In genomic region chr13:100786414-100786867, GRCm38 (mm10) we compare ENCODE assay signal across 8 mouse cellular contexts. TPM values are rescaled to one million over a fixed set of nuclear protein-coding genes. Genes with fewer than 3 reads are reported as not detected.
A peak's percentile ranks its signal among the peaks of the same experiment; 100 is the strongest.
DNase-seq lines count a peak whose midpoint lies in the region; ATAC-seq and TF ChIP-seq lines count a peak whose summit lies in the region.

Gene Ccnb1, minus strand, starts transcription at chr13:100786570.

- H3K9me3 ChIP-seq in ES-E14 (ENCODE audit: control insufficient read depth, insufficient read depth, low read depth, low read length): no peaks in the 10 kb centered on the region
- no peaks in the 10 kb centered on the region for H3K9me3 ChIP-seq in forebrain, embryonic 16.5 days (ENCODE audit: control insufficient read depth, low read length)
- no peaks in the 10 kb centered on the region for H3K9me3 ChIP-seq in lung, embryonic 15.5 days

- ATAC-seq in forebrain, embryonic 16.5 days: peak; percentile 99
- peak; percentile 98 for ATAC-seq in lung, embryonic 15.5 days (ENCODE audit: borderline replicate concordance, extremely low read depth, low FRiP score, low TSS enrichment)

- H3K36me3 ChIP-seq in ES-E14 (ENCODE audit: control insufficient read depth, insufficient read depth, low read length, poor library complexity, severe bottlenecking): peaks cover 35% of the 10 kb centered on the region
- H3K36me3 ChIP-seq in forebrain, embryonic 16.5 days (ENCODE audit: control insufficient read depth, insufficient read depth): no peaks in the 10 kb centered on the region
- H3K36me3 ChIP-seq in lung, embryonic 15.5 days: peaks cover 20% of the 10 kb centered on the region

- DNase-seq in ES-E14 (ENCODE audit: low read depth, low spot score): peak; percentile 95
- peak; percentile 86 for DNase-seq in cerebellum, adult 11-12 months
- peak; percentile 95 for DNase-seq in heart, postnatal 4 days
- DNase-seq in layer of hippocampus, adult 8-10 months (ENCODE audit: low spot score in 2 of 2): peak; percentile 72 to 81
- peak; percentile 85 for DNase-seq in ovary, adult 18-20 months (ENCODE audit: low spot score)
- peak; percentile 95 for DNase-seq in thymus, postnatal 0 days (ENCODE audit: low spot score)

- H3K4me3 ChIP-seq in ES-E14 (ENCODE audit: insufficient read depth in 1 of 2, low read depth in 1 of 2, low read length in 2 of 2, poor library complexity in 1 of 2, severe bottlenecking in 1 of 2): peak within 1 kb of the TSS; percentile 91 to 98
- peak within 1 kb of the TSS; percentile 68 for H3K4me3 ChIP-seq in forebrain, embryonic 16.5 days (replicated peaks; ENCODE audit: low read length)
- peak within 1 kb of the TSS; percentile 90 for H3K4me3 ChIP-seq in lung, embryonic 15.5 days

- in situ Hi-C loops in ES-E14 (cut with MboI; ENCODE audit: low sequenced_read_pairs in 2 of 2, unreplicated experiment in 2 of 2): no loop called here

- H3K27me3 ChIP-seq in forebrain, embryonic 16.5 days (replicated peaks; ENCODE audit: control insufficient read depth, insufficient read depth, low read length): no peaks in the 10 kb centered on the region
- H3K27me3 ChIP-seq in lung, embryonic 15.5 days: no peaks in the 10 kb centered on the region

- peak within 1 kb of the TSS; percentile 100 for H3K9ac ChIP-seq in ES-E14 (ENCODE audit: insufficient read depth, low read depth, low read length, poor library complexity, severe bottlenecking)
- peak within 1 kb of the TSS; percentile 57 for H3K9ac ChIP-seq in forebrain, embryonic 16.5 days (replicated peaks; ENCODE audit: low read depth, low read length)
- peak within 1 kb of the TSS; percentile 88 for H3K9ac ChIP-seq in lung, embryonic 15.5 days

- peak within 1 kb of the TSS; percentile 94 for H3K27ac ChIP-seq in ES-E14 (ENCODE audit: insufficient read depth, low read depth, low read length, poor library complexity, severe bottlenecking)
- H3K27ac ChIP-seq in forebrain, embryonic 16.5 days (ENCODE audit: low read length): no peak within 1 kb of the TSS
- H3K27ac ChIP-seq in lung, embryonic 15.5 days: peak within 1 kb of the TSS; percentile 44

- under 1% methylated on average over 35 of the region's 35 CpGs for WGBS in forebrain, embryonic 16.5 days
- WGBS in lung, embryonic 15.5 days: 1% methylated on average over 35 of the region's 35 CpGs

- peak within 1 kb of the TSS; percentile 96 for H3K4me2 ChIP-seq in forebrain, embryonic 16.5 days (ENCODE audit: low read length)
- H3K4me2 ChIP-seq in lung, embryonic 15.5 days: peak within 1 kb of the TSS; percentile 73

- H3K4me1 ChIP-seq in ES-E14 (ENCODE audit: control insufficient read depth in 2 of 2, insufficient read depth in 2 of 2, low read length in 2 of 2, poor library complexity in 1 of 2): peaks cover 0 to 12% of the 10 kb centered on the region in 2 experiments; a peak in 2 of 4 replicates
- peaks cover 21% of the 10 kb centered on the region for H3K4me1 ChIP-seq in forebrain, embryonic 16.5 days (replicated peaks; ENCODE audit: control insufficient read depth, insufficient read depth, low read length)
- H3K4me1 ChIP-seq in lung, embryonic 15.5 days: peaks cover 19% of the 10 kb centered on the region

TF ChIP-seq in ES-E14, 5 proteins besides CTCF, POLR2A, EP300 and RAD21:
- TF ChIP-seq CHD2 (IDR thresholded peaks at IDR 0.05; ENCODE audit: low read depth, low read length): peak; percentile 89
- TF ChIP-seq ZC3H11A (IDR thresholded peaks at IDR 0.05; ENCODE audit: borderline replicate concordance, low read depth, low read length): no peak
- TF ChIP-seq HCFC1 (IDR thresholded peaks at IDR 0.05; ENCODE audit: borderline replicate concordance, insufficient read depth, low read length): no peak
- TF ChIP-seq MAFK (IDR thresholded peaks at IDR 0.05; ENCODE audit: insufficient read depth, low read depth, low read length): no peak
- no peak for TF ChIP-seq ZNF384 (IDR thresholded peaks at IDR 0.05; ENCODE audit: low read depth, low read length)
TF ChIP-seq in ES-E14: peak in this region for 1.

RNA-seq across cellular contexts. Expression of gene Ccnb1, which starts in this region (rescaled TPM):
- 410 and 549 TPM in 2 replicates for total RNA-seq in ES-E14 (2012; rRNA removed)
- polyA plus RNA-seq in forebrain, embryonic 16.5 days (2015; fragmentation: Nextera tagmentation; extraction: Ambion mirVana): 102 and 131 TPM in 2 replicates
- total RNA-seq in heart, postnatal 4 days (2021): 10 to 100 TPM; 77.4 to 91.6 TPM
- total RNA-seq in layer of hippocampus, adult 8-10 months (2022): 1 to 10 TPM in 1 of 4 experiments, under 1 TPM in 3; 0.34 to 1.2 (median 0.40) TPM
- polyA plus RNA-seq in lung, embryonic 15.5 days (2015; fragmentation: Nextera tagmentation; extraction: Ambion mirVana): 291 and 295 TPM in 2 replicates
- polyA plus RNA-seq in thymus, postnatal 0 days (2015; fragmentation: Nextera tagmentation; extraction: Ambion mirVana): 223 and 233 TPM in 2 replicates

Comparison
In these comparisons a context has a peak if more than half of its experiments do, and no peak if none do; other contexts are left out.
1. RNA of gene Ccnb1 (total RNA-seq): 410 to 549 TPM in ES-E14 and 77.4 to 91.6 TPM in heart, postnatal 4 days; 0.34 to 1.2 TPM in layer of hippocampus, adult 8-10 months; every median in the first group is over 10 times any median in the second.
2. Peak in every context shown above with its lines, with median percentiles within 50 percentile points of each other: DNase-seq, H3K4me3 ChIP-seq and H3K9ac ChIP-seq.